Mouse (Mus musculus) adrenal gland, adult 2 months (tissue): Measurements from ENCODE around the gene Igsf21. TPM values are rescaled to one million over a fixed set of nuclear protein-coding genes. Genes with fewer than 3 reads are reported as not detected.

Experiments used
- DNase-seq: peaks from one replicate; pipeline ENCODE4 v3.0.0; 2021
- polyA plus RNA-seq: library from polyadenylated mRNA; depleted of rRNA; stranded (reverse); fragments of >200 nt; gene quantifications from 2 replicates; pipeline ENCODE4 v1.2.3, GENCODE M21; 2012
- total RNA-seq, 2 experiments: library from RNA; stranded (reverse); gene quantifications; 2 replicates each; pipeline ENCODE4 v1.2.3; 2021

Gene Igsf21
- total and polyA plus RNA-seq, 3 experiments: 1.3 to 6.9 (median 4.5) TPM

GRCm38 (mm10) chr4:140143884-140144525 is 102.6 kb downstream of the Igsf21 start:
- DNase-seq: no peak

- no peak for DNase-seq
Measured at GRCm38 (mm10) chr4:140143178-140143577, 103.4 kb downstream of the Igsf21 start.

GRCm38 (mm10) chr4:140140485-140140884 is 106.1 kb downstream of the Igsf21 start:
- DNase-seq: no peak

- DNase-seq: no peak
Measured at GRCm38 (mm10) chr4:140138846-140139245, 107.7 kb downstream of the Igsf21 start.

GRCm38 (mm10) chr4:140131625-140132321 is 114.8 kb downstream of the Igsf21 start:
- no peak for DNase-seq

GRCm38 (mm10) chr4:140131201-140131600 is 115.4 kb downstream of the Igsf21 start:
- no peak for DNase-seq

GRCm38 (mm10) chr4:140129553-140130275 is 116.9 kb downstream of the Igsf21 start:
- no peak for DNase-seq

GRCm38 (mm10) chr4:140128116-140128515 is 118.5 kb downstream of the Igsf21 start:
- no peak for DNase-seq

GRCm38 (mm10) chr4:140125806-140126205 is 120.8 kb downstream of the Igsf21 start:
- no peak for DNase-seq

GRCm38 (mm10) chr4:140122534-140122933 is 124.0 kb downstream of the Igsf21 start:
- no peak for DNase-seq

- no peak for DNase-seq
Measured at GRCm38 (mm10) chr4:140117275-140117691, 129.3 kb downstream of the Igsf21 start.

GRCm38 (mm10) chr4:140115756-140116155 is 130.8 kb downstream of the Igsf21 start:
- DNase-seq: no peak

- no peak for DNase-seq
Measured at GRCm38 (mm10) chr4:140115053-140115452, 131.5 kb downstream of the Igsf21 start.

- DNase-seq: no peak
Measured at GRCm38 (mm10) chr4:140113690-140114475, 132.7 kb downstream of the Igsf21 start.

GRCm38 (mm10) chr4:140109626-140109948 is 137.0 kb downstream of the Igsf21 start:
- DNase-seq: no peak

GRCm38 (mm10) chr4:140108871-140109625 is 137.5 kb downstream of the Igsf21 start:
- DNase-seq: no peak

- no peak for DNase-seq
Measured at GRCm38 (mm10) chr4:140107161-140107560, 139.4 kb downstream of the Igsf21 start.

- DNase-seq: no peak
Measured at GRCm38 (mm10) chr4:140104795-140105194, 141.8 kb downstream of the Igsf21 start.

- DNase-seq: no peak
Measured at GRCm38 (mm10) chr4:140103341-140104027, 143.1 kb downstream of the Igsf21 start.

- no peak for DNase-seq
Measured at GRCm38 (mm10) chr4:140102581-140103200, 143.9 kb downstream of the Igsf21 start.
